In the genomic region with DNA sequence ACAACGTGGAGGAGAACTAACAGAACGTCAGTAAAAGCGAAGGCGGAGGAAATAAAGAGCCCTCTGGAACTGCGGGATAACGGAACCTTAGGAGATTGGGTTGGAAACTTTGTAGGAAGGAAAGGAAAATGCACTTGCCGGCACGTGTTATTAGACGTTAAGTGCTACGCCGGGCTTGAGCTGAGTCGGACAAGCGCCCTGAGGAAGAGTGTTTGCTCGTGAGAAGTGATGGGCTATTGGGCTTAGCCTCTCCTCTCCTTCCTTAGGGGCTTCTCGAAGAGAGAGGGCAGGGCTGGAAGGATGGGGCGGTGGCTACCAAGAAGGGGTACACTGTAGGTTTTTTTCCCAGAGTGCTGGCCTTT, we compare ENCODE assay signal across 8 mouse cellular contexts. TPM values are rescaled to one million over a fixed set of nuclear protein-coding genes. Genes with fewer than 3 reads are reported as not detected.
A peak's percentile ranks its signal among the peaks of the same experiment; 100 is the strongest.
DNase-seq lines count a peak whose midpoint lies in the region; ATAC-seq and TF ChIP-seq lines count a peak whose summit lies in the region.

No protein-coding gene starts in this region.

- peak overlapping the region; percentile 80 for H3ac ChIP-seq in C2C12 (ENCODE audit: control insufficient read depth, insufficient read length, low read depth)

- H3K79me3 ChIP-seq in C2C12 (ENCODE audit: low read depth), result peaks cover 21% of the 10 kb centered on the region

- no peak for TF ChIP-seq CTCF in C2C12 (IDR thresholded peaks at IDR 0.05; ENCODE audit: control insufficient read depth, insufficient read depth, insufficient read length)
- no peak for TF ChIP-seq CTCF in bone marrow macrophage, adult 2 months (IDR thresholded peaks at IDR 0.05; ENCODE audit: low read depth, low read length)

- peak overlapping the region; percentile 81 for H3K27ac ChIP-seq in heart, embryonic 13.5 days (replicated peaks)
- H3K27ac ChIP-seq in bone marrow macrophage, adult 2 months (ENCODE audit: insufficient read depth, low read depth, low read length), result peak overlapping the region; percentile 69
- no peak overlapping the region for H3K27ac ChIP-seq in hindbrain, embryonic 13.5 days

- peak overlapping the region; percentile 75 for H3K4me3 ChIP-seq in heart, embryonic 13.5 days
- peak overlapping the region; percentile 77 for H3K4me3 ChIP-seq in C2C12 (ENCODE audit: insufficient read depth, poor library complexity, severe bottlenecking)
- peak overlapping the region; percentile 91 for H3K4me3 ChIP-seq in bone marrow macrophage, adult 2 months (ENCODE audit: insufficient read depth, low read length)
- H3K4me3 ChIP-seq in hindbrain, embryonic 13.5 days, result peak overlapping the region; percentile 79
- peak overlapping the region; percentile 91 for H3K4me3 ChIP-seq in megakaryocyte, embryonic 14.5 days (replicated peaks)

- whole genome bisulfite sequencing in heart, embryonic 13.5 days, result 0% methylated on average over 16 of the region's 16 CpGs
- WGBS in hindbrain, embryonic 13.5 days, result under 1% methylated on average over 16 of the region's 16 CpGs

- H3K79me2 ChIP-seq in C2C12 (ENCODE audit: control insufficient read depth, insufficient read depth), result peaks cover 40% of the 10 kb centered on the region

- intact Hi-C loops in heart, postnatal 36 days (cut with DNase I), result loop anchor here (2.0 to 10.0 kb wide), 3 partner anchors 28 to 438 kb away; partner anchors contain the start of genes Bicd2 and Card19

- no peak for DNase-seq in heart, postnatal 36 days
- no peak for DNase-seq in embryo, embryonic 9.5 days (ENCODE audit: extremely low spot score)
- DNase-seq in cerebellum, adult 11 months, result no peak

- peak; percentile 21 for ATAC-seq in heart, embryonic 13.5 days (ENCODE audit: extremely low read depth, insufficient number of reproducible peaks, low FRiP score, low TSS enrichment)
- ATAC-seq in hindbrain, embryonic 13.5 days (ENCODE audit: low FRiP score), result peak; percentile 88

- H3K27me3 ChIP-seq in heart, embryonic 13.5 days (replicated peaks), result no peaks in the 10 kb centered on the region
- H3K27me3 ChIP-seq in C2C12 (ENCODE audit: control insufficient read depth, insufficient read depth, insufficient read length), result no peaks in the 10 kb centered on the region
- no peaks in the 10 kb centered on the region for H3K27me3 ChIP-seq in hindbrain, embryonic 13.5 days
- H3K27me3 ChIP-seq in megakaryocyte, embryonic 14.5 days (replicated peaks), result no peaks in the 10 kb centered on the region

- peak overlapping the region; percentile 84 for H3K9ac ChIP-seq in heart, embryonic 13.5 days
- peak overlapping the region; percentile 73 for H3K9ac ChIP-seq in hindbrain, embryonic 13.5 days

- no peaks in the 10 kb centered on the region for H3K9me3 ChIP-seq in heart, embryonic 13.5 days
- no peaks in the 10 kb centered on the region for H3K9me3 ChIP-seq in hindbrain, embryonic 13.5 days
- H3K9me3 ChIP-seq in megakaryocyte, embryonic 14.5 days, result no peaks in the 10 kb centered on the region

- TF ChIP-seq POLR2A in bone marrow macrophage, adult 2 months (IDR thresholded peaks at IDR 0.05; ENCODE audit: borderline replicate concordance, low read depth, low read length), result no peak

- H3K4me1 ChIP-seq in heart, embryonic 13.5 days, result peaks cover 20% of the 10 kb centered on the region
- H3K4me1 ChIP-seq in bone marrow macrophage, adult 2 months (ENCODE audit: control insufficient read depth, insufficient read depth, low read length), result peaks cover 3% of the 10 kb centered on the region; the same call in 1 of the 2 replicates
- H3K4me1 ChIP-seq in hindbrain, embryonic 13.5 days (replicated peaks), result peaks cover 16% of the 10 kb centered on the region
- peaks cover 32% of the 10 kb centered on the region for H3K4me1 ChIP-seq in megakaryocyte, embryonic 14.5 days

- peaks cover 23% of the 10 kb centered on the region for H3K36me3 ChIP-seq in heart, embryonic 13.5 days
- peaks cover 28% of the 10 kb centered on the region for H3K36me3 ChIP-seq in C2C12 (ENCODE audit: control insufficient read depth, insufficient read depth)
- peaks cover 7% of the 10 kb centered on the region; the same call in 1 of the 2 replicates for H3K36me3 ChIP-seq in hindbrain, embryonic 13.5 days
- peaks cover 30% of the 10 kb centered on the region for H3K36me3 ChIP-seq in megakaryocyte, embryonic 14.5 days (replicated peaks; ENCODE audit: low read length)

- peak overlapping the region; percentile 84 for H3K4me2 ChIP-seq in heart, embryonic 13.5 days
- H3K4me2 ChIP-seq in hindbrain, embryonic 13.5 days, result peak overlapping the region; percentile 80

TF ChIP-seq in C2C12, 6 proteins besides CTCF, POLR2A, EP300 and RAD21:
- TF ChIP-seq USF1 (IDR thresholded peaks at IDR 0.05; ENCODE audit: low read depth), result peak; percentile 76
- TF ChIP-seq CEBPB (IDR thresholded peaks at IDR 0.05; ENCODE audit: low read depth), result no peak
- no peak for TF ChIP-seq MYOG (IDR thresholded peaks at IDR 0.05; ENCODE audit: control insufficient read depth, extremely low read depth, insufficient read length)
- no peak for TF ChIP-seq FOSL1 (IDR thresholded peaks at IDR 0.05; ENCODE audit: insufficient read depth, low read length, poor library complexity, severe bottlenecking)
- TF ChIP-seq MAX (IDR thresholded peaks at IDR 0.05), result peak; percentile 94
- TF ChIP-seq MYOD1 (IDR thresholded peaks at IDR 0.05; ENCODE audit: control insufficient read depth, insufficient read length, low read depth), result no peak

RNA-seq across cellular contexts. Expression of gene Nol8, which starts 0.3 kb away (rescaled TPM):
- polyA plus RNA-seq in heart, embryonic 13.5 days (2015; fragmentation: Nextera tagmentation; extraction: Ambion mirVana), result 11.5 and 12.9 TPM in 2 replicates
- 10 to 100 TPM; 20.6 to 21.1 TPM for total RNA-seq in heart, postnatal 36 days (2021)
- polyA plus RNA-seq in C2C12 (2012; fragmentation: generic; extraction: Trizol), result 3.5 TPM
- polyA plus RNA-seq in bone marrow macrophage, adult 2 months (2012; ENCODE audit: insufficient read depth, insufficient read length, missing spikeins), result 8.7 and 13.0 TPM in 2 replicates
- polyA plus RNA-seq in hindbrain, embryonic 13.5 days (2015; fragmentation: Nextera tagmentation; extraction: Ambion mirVana), result 22.6 and 22.9 TPM in 2 replicates
- 0.41 and 1.3 TPM in 2 replicates for polyA plus RNA-seq in megakaryocyte, embryonic 14.5 days (2012; ENCODE audit: insufficient read depth, low replicate concordance)

RNA-seq across cellular contexts. Expression of gene Cenpp, which starts 0.6 kb away (rescaled TPM):
- polyA plus RNA-seq in heart, embryonic 13.5 days (2015; fragmentation: Nextera tagmentation; extraction: Ambion mirVana), result 23.0 and 26.9 TPM in 2 replicates
- 1 to 10 TPM; 1.8 to 3.1 TPM for total RNA-seq in heart, postnatal 36 days (2021)
- 11.2 TPM for polyA plus RNA-seq in C2C12 (2012; fragmentation: generic; extraction: Trizol)
- polyA plus RNA-seq in bone marrow macrophage, adult 2 months (2012; ENCODE audit: insufficient read depth, insufficient read length, missing spikeins), result 6.9 and 8.3 TPM in 2 replicates
- polyA plus RNA-seq in hindbrain, embryonic 13.5 days (2015; fragmentation: Nextera tagmentation; extraction: Ambion mirVana), result 7.0 and 9.1 TPM in 2 replicates
- polyA plus RNA-seq in megakaryocyte, embryonic 14.5 days (2012; ENCODE audit: insufficient read depth, low replicate concordance), result 1.8 TPM in 1 of 2 replicates, not detected in the other

RNA-seq across cellular contexts. Expression of gene Iars, which starts 28.7 kb away (rescaled TPM):
- polyA plus RNA-seq in heart, embryonic 13.5 days (2015; fragmentation: Nextera tagmentation; extraction: Ambion mirVana), result 49.5 and 50.2 TPM in 2 replicates
- total RNA-seq in heart, postnatal 36 days (2021), result 10 to 100 TPM; 68.4 to 68.7 TPM
- 58.7 TPM for polyA plus RNA-seq in C2C12 (2012; fragmentation: generic; extraction: Trizol)
- 22.5 and 33.2 TPM in 2 replicates for polyA plus RNA-seq in bone marrow macrophage, adult 2 months (2012; ENCODE audit: insufficient read depth, insufficient read length, missing spikeins)
- polyA plus RNA-seq in hindbrain, embryonic 13.5 days (2015; fragmentation: Nextera tagmentation; extraction: Ambion mirVana), result 53.3 and 54.9 TPM in 2 replicates
- 15.1 and 23.6 TPM in 2 replicates for polyA plus RNA-seq in megakaryocyte, embryonic 14.5 days (2012; ENCODE audit: insufficient read depth, low replicate concordance)

RNA-seq across cellular contexts. Expression of gene Ogn, which starts 45.3 kb away (rescaled TPM):
- 21.3 and 24.9 TPM in 2 replicates for polyA plus RNA-seq in heart, embryonic 13.5 days (2015; fragmentation: Nextera tagmentation; extraction: Ambion mirVana)
- 10 to 100 TPM; 78.1 to 94.6 TPM for total RNA-seq in heart, postnatal 36 days (2021)
- polyA plus RNA-seq in C2C12 (2012; fragmentation: generic; extraction: Trizol), result 4.6 TPM
- polyA plus RNA-seq in bone marrow macrophage, adult 2 months (2012; ENCODE audit: insufficient read depth, insufficient read length, missing spikeins), result not detected in 2 replicates
- 8.1 and 14.9 TPM in 2 replicates for polyA plus RNA-seq in hindbrain, embryonic 13.5 days (2015; fragmentation: Nextera tagmentation; extraction: Ambion mirVana)
- polyA plus RNA-seq in megakaryocyte, embryonic 14.5 days (2012; ENCODE audit: insufficient read depth, low replicate concordance), result not detected in 2 replicates
